Mouse (Mus musculus) megakaryocyte, adult 5-6 weeks (primary cell): ENCODE results near the gene Polr2g. TPM values are rescaled to one million over a fixed set of nuclear protein-coding genes. Genes with fewer than 3 reads are reported as not detected.
A peak's percentile ranks its signal among the peaks of the same experiment; 100 is the strongest.
"Not testable (repeated sequence)": the region's sequence is repeated elsewhere in the genome, so short reads cannot be mapped to it uniquely, and the experiment has no call there.

Experiments used
- ATAC-seq: 2 replicates; pipeline ENCODE4 v1.8.0; 2016; ENCODE audit warnings: mild to moderate bottlenecking, inconsistent platforms; ENCODE audit not compliant: poor library complexity, severe bottlenecking
- total RNA-seq, 2 experiments: library from RNA; stranded (forward) in 1 of 2; stranded (reverse) in 1 of 2; fragments of 153-499, 151-499 nt in 1 of 2; fragments of 221-1000, 200-1000 nt in 1 of 2; gene quantifications; 2 replicates each; pipeline versions ENCODE4 v1.2.3 to v1.2.4; 2015 to 2017

The Polr2g gene
- total RNA-seq (2015) (124 and 125 TPM in 2 replicates), total RNA-seq (2017) (54.1 and 58.2 TPM in 2 replicates)

DNA sequence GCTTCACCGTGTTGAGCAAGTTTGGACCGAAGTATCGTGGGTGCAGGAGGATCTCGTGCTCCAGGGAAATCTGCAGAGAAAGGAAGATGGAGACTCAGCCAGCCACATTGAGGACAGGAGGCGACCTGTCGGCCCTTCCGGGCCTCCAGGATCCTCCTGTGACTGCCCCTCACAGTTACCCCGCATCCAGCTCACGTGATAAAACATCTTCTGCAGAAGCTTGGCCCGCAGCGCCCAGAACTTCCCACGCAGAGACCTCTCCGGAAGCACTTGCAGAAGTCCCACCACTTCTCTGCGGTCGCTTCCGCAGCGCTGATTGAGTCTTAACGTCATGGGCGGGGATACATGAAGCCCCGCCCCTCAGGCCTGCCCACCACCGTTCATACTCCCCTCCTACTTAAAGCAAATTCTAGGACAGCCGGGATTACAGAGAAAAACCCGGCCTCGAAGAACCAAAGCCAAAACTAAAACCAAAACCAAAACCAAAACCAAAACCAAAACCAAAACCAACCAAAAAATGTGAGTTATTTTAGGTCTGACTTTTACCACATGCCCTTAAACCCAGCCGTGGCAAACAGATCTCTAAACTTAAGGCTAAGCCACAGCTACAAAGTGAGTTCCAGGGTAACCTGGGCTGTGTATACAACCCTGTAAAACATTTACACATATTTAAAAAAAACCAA lies at the start of gene Polr2g:
Gene Polr2g, minus strand, starts transcription at position 314 of the 683 bp plus-strand sequence.
- peak; percentile 77 for ATAC-seq

DNA sequence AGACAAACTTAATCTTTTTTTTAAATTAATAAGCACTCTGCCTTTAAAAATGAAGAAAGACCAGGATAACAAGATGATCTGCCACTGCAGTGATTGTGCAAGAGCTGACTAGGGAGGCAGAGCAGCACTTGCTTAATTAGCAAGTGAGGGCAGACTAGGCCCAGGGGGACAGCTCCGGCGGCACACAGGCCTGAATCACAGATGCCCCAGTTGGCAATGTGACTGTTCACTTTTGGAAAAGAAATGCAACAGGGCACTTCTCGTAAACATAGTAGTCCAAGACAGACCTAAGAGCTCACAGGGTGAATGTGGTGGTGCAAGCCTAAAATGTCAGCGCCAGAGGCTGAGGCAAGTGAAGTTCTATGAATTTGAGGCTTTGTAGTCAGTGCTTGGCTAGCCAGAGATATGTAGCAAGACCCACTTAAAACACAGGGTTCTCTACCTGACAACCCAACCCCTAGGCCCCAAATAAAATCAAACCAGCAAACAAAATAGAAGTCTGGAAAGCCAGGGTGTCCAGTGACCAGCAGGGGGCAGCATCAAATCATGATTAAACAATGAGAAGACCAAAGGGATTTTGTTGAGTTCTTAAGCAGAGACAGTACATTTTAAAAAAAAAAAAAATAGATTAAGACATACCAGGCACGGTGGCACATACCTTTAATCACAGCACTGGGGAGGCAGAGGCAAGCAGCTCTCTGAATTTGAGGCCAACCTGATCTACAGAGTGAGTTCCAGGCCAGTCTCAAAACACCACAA lies 46.2 kb upstream of the Polr2g start:
- ATAC-seq = peak; percentile 64

- no peak for ATAC-seq
Measured at GRCm38 (mm10) chr19:8842961-8843360, 44.6 kb upstream of the Polr2g start.

DNA sequence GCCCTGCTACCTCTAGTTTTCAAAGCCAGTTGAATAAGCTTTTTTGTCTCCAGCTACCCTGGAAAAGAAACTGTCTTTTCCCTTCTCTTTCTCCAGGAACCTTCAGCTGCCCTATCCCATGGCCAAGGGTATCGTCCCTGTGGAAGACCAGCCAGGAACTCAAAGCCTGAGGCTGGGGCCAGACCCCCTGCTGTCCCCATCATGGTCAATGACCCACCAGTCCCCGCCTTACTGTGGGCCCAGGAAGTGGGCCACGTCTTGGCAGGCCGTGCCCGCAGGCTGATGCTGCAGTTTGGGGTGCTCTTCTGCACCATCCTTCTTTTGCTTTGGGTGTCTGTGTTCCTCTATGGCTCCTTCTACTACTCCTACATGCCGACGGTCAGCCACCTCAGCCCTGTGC lies 42.6 kb upstream of the Polr2g start:
- ATAC-seq = no peak

- peak; percentile 78 for ATAC-seq
Measured at GRCm38 (mm10) chr19:8839908-8840791, 41.8 kb upstream of the Polr2g start.

DNA sequence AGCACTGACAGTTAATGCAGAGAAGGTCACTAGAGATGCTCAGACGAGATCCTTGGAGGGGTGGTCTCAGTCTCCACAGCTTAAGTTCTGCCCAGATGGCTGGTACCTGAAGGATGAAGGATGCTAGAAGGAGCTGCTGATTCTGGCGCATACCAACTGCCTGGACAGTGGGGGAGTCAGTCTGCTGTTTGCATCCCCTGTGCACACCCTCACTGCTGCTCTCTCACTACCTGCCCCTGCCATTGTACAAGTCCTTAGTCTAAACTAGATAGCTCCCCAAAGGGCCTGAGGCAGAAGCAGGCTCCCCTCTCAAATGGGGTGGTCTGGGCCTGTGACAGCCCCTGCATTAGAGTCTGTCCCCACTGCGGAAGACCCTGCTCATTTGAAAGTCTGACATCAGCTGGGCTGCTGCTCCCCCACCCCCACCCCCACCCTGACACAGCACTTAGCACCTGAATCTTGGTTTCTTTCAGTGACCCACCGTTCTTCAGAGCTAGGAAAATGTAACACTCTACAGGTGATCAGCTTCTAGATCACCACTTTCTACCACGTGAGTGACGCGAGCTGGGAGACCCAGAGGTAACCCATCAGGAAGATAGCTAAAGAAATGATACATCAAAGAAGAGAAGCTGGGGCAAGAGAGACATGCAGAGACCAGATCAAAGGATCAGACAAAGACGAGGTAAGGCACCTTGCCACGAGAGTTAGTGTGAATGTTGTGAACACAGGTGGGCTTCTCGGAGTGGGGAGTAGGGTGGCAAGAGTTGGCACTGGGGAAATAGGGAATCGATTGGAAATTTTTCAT lies 40.9 kb upstream of the Polr2g start, which contains the start of gene Gng3:
Gene Gng3, minus strand, starts transcription at position 92 of the 805 bp plus-strand sequence.
- ATAC-seq = no peak

- ATAC-seq = no peak
Measured at GRCm38 (mm10) chr19:8838041-8838730, 39.8 kb upstream of the Polr2g start.

DNA sequence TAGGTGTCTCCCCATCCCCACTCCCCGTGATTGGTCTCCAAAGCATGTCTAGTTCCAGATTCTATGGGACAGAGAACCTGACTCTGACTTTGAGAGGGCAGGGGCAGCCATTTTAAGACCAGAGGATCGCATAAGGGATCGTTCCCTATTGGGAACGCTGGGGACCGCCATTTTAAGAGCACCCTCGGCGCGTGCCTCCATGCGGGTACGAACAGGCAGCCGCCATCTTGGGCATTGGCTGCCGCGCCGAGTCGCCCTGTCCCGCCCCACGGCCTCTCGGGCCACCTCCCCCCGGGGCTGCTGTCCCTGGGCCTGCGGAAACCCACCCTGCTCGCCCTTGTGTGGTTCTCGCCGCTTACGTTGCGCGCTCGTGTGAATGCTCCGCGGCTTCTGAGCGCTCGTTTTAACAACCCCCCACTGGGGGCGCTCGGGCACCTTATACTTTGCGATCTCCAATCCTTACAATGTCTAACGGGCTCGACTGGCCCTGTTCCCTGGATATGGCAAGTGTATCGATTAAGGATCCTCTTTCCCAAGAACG lies 38.9 kb upstream of the Polr2g start, which contains the start of gene Bscl2:
Gene Bscl2, plus strand, starts transcription at position 217 of the 541 bp plus-strand sequence.
- ATAC-seq = peak; percentile 79

DNA sequence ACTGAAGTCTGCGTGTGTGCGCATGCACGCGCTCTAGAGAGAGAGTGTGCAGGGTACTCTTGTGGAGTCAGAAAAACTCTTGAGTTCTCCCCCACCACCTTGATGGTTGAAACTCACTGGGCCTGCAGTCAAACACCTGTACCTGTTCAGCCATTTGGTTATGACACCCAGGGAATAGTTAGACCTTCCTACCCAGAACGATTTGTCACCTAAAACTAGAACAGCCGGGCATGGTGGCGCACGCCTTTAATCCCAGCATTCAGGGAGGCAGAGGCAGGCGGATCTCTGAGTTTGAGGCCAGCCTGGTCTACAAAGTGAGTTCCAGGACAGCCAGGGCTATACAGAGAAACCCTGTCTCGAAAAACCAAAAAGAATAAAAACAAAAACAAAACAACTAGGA lies 38.0 kb upstream of the Polr2g start:
- not testable (repeated sequence) for ATAC-seq

- ATAC-seq = no peak
Measured at GRCm38 (mm10) chr19:8832971-8833370, 34.6 kb upstream of the Polr2g start.

GRCm38 (mm10) chr19:8831262-8831661 lies 32.9 kb upstream of the Polr2g start:
- ATAC-seq = no peak

GRCm38 (mm10) chr19:8830664-8831063 lies 32.3 kb upstream of the Polr2g start:
- no peak for ATAC-seq

DNA sequence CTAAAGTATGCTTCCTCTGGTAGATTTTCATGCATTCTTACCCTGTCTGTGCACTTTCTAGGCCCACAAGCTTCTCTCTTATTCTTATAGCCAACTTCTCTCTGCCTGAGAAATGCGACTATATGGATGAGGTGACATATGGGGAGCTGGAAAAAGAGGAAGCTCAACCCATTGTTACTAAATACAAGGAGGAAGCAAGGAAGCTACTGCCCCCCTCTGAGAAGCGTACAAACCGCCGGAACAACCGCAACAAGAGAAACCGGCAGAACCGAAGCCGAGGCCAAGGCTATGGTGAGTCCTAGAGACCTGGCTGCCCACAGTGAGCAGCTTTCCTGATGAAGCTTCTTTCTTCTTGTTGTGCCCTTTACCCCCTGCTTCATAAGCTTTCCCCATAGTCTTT lies 31.3 kb upstream of the Polr2g start, which contains the start of gene AC129217.1:
Gene AC129217.1, plus strand, starts transcription at position 114 of the 400 bp plus-strand sequence.
- ATAC-seq = peak; percentile 98

DNA sequence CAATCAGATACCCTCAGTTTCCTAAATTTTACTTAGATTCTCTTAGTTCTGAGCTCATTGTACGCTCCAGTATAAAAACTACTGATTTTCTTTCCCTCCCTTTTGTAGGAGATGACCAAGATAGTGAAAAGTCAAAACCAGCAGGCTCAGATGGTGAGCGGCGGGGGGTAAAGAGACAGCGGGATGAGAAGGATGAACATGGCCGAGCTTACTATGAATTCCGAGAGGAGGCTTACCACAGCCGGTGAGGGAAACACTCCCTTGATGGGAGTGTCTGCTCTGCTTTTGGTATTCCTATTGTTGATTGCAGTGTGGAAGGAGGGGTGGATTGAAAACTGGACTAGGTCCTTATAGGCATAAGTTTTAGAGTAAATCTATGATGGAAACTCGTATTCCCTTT lies 24.3 kb upstream of the Polr2g start:
- ATAC-seq = no peak

GRCm38 (mm10) chr19:8821146-8821545 lies 22.8 kb upstream of the Polr2g start:
- ATAC-seq = no peak

GRCm38 (mm10) chr19:8820424-8820956 lies 22.1 kb upstream of the Polr2g start:
- peak; percentile 5 for ATAC-seq

DNA sequence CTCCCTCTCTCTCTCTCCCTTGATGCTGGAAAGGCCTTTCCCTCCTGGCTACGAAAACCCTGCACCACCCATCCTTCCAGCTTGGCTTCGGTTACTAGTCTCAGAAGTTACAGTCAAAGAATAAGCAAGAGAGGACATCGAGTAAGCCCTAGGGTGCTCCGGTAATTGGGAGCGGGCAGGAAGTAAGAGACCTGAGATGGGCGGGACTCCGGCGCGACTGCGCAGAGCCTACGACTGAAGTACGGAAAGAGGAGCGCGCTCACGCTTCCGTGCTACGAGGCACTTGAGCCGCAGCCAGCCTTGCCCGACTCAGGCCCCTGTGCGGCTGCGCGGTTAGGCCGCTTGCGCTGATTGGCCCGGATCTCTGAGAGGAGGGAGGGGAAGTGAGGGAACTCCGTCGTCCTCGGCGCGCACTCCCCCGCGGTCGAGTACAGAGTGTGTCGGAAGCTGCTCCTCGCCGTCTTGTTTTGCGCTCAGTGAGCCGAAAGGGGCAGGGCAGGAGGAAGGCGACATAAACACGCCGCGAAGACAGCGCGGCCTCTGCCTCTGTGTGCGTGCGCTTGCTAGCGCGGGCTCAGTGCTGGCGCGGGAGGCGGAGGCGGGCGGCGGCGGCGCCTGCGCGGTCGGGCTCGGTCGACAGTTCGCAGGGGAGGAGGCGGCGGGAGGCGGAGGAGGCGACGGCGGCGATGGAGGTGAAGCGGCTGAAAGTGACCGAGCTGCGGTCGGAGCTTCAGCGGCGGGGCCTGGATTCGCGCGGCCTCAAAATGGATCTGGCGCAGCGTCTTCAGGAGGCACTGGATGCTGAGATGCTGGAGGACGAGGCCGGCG lies 21.4 kb upstream of the Polr2g start, which contains the start of gene Hnrnpul2:
Gene Hnrnpul2, plus strand, starts transcription at position 415 of the 828 bp plus-strand sequence.
- peak; percentile 84 for ATAC-seq
